Mouse (Mus musculus) neural tube, embryonic 11.5 days (tissue): ENCODE measurements around the gene Pogz. TPM values are rescaled to one million over a fixed set of nuclear protein-coding genes. Genes with fewer than 3 reads are reported as not detected.
"Not testable (repeated sequence)": the region's sequence is repeated elsewhere in the genome, so short reads cannot be mapped to it uniquely, and the experiment has no call there.

Source experiments
- ATAC-seq: fragments of 200-750 bp; cut with Nextera tagmentation; 2 replicates; pipeline ENCODE4 v1.8.0; 2017; ENCODE audit warnings: moderate number of reproducible peaks, mild to moderate bottlenecking, moderate TSS enrichment, moderate library complexity; ENCODE audit not compliant: insufficient read depth, low FRiP score, low TSS enrichment
- DNase-seq: peaks from one replicate; pipeline ENCODE4 v3.0.0-alpha.2; 2015; ENCODE audit warnings: low spot score
- H3K27ac ChIP-seq: fragments of 300-500 bp; sonication (generic); 2 replicates; pipeline ENCODE4 v1.5.1; 2014; ENCODE audit warnings: low read depth, mild to moderate bottlenecking, low read length
- H3K27me3 ChIP-seq: fragments of 300-500 bp; sonication (generic); 2 replicates; pipeline ENCODE4 v1.6.1; 2014; ENCODE audit warnings: mild to moderate bottlenecking, low read length, mixed read lengths; ENCODE audit not compliant: control insufficient read depth, insufficient read depth
- H3K36me3 ChIP-seq: fragments of 300-500 bp; sonication (generic); 2 replicates; pipeline ENCODE4 v1.6.1; 2014; ENCODE audit warnings: mild to moderate bottlenecking, low read length, moderate library complexity, mixed read lengths; ENCODE audit not compliant: control insufficient read depth, insufficient read depth
- H3K4me1 ChIP-seq: fragments of 300-500 bp; sonication (generic); 2 replicates; pipeline ENCODE4 v1.6.1; 2014; ENCODE audit warnings: low read length, mixed read lengths; ENCODE audit not compliant: control insufficient read depth, insufficient read depth
- H3K4me2 ChIP-seq: fragments of 300-500 bp; sonication (generic); 2 replicates; pipeline ENCODE4 v1.6.1; 2014; ENCODE audit warnings: low read depth, mild to moderate bottlenecking, moderate library complexity
- H3K4me3 ChIP-seq: fragments of 300-500 bp; sonication (generic); 2 replicates; pipeline ENCODE4 v1.5.1; 2014; ENCODE audit warnings: low read depth, low read length
- H3K9ac ChIP-seq: fragments of 300-500 bp; sonication (generic); 2 replicates; pipeline ENCODE4 v1.6.1; 2014; ENCODE audit warnings: mild to moderate bottlenecking, low read length
- H3K9me3 ChIP-seq: fragments of 300-500 bp; sonication (generic); 2 replicates; pipeline ENCODE4 v1.6.1; 2016; ENCODE audit warnings: low read length; ENCODE audit not compliant: control insufficient read depth
- WGBS: fragments of 180-500 bp; shearing (Covaris S2); extraction: QIAGEN DNeasy Blood & Tissue Kit; methylation state at CpG from one replicate; pipeline ENCODE4 v1.1.7; 2014; 5-methylcytosine and 5-hydroxymethylcytosine counted together
- polyA plus RNA-seq: library from polyadenylated mRNA; unstranded; fragments of >200 nt; fragmentation: Nextera tagmentation; extraction: Ambion mirVana; gene quantifications from 2 replicates; pipeline ENCODE4 v1.2.1, GENCODE M21; 2014

Pogz gene
- polyA plus RNA-seq, 1 experiment from 2014 or later: 23.6 TPM

GRCm38 (mm10) chr3:94913801-94914200 is 76.4 kb downstream of the Pogz start:
- Histone ChIP-seq H3K4me2 (no peak overlapping the region), H3K27me3 (no peaks in the 10 kb centered on the region), H3K36me3 (no peaks in the 10 kb centered on the region; the same call in 1 of the 2 replicates), H3K4me3 (no peak overlapping the region), H3K9ac (no peak overlapping the region), H3K4me1 (no peaks in the 10 kb centered on the region), H3K27ac (no peak overlapping the region), H3K9me3 (no peaks in the 10 kb centered on the region)
- DNase-seq: no peak
- WGBS: 64% methylated on average over 5 of the region's 5 CpGs
- no peak for ATAC-seq

- ATAC-seq: no peak
- WGBS: 93% methylated on average over 7 of the region's 7 CpGs
- Histone ChIP-seq H3K27ac (no peak overlapping the region), H3K27me3 (no peaks in the 10 kb centered on the region), H3K9me3 (no peaks in the 10 kb centered on the region), H3K4me2 (no peak overlapping the region), H3K4me1 (no peaks in the 10 kb centered on the region), H3K36me3 (no peaks in the 10 kb centered on the region; the same call in 1 of the 2 replicates), H3K9ac (no peak overlapping the region), H3K4me3 (no peak overlapping the region)
- DNase-seq: no peak
These were observed 78.8 kb downstream of the Pogz start for GRCm38 (mm10) chr3:94915903-94916741.

- Histone ChIP-seq H3K9me3 (no peaks in the 10 kb centered on the region), H3K4me3 (no peak overlapping the region), H3K4me1 (no peaks in the 10 kb centered on the region), H3K27me3 (no peaks in the 10 kb centered on the region), H3K9ac (no peak overlapping the region), H3K36me3 (no peaks in the 10 kb centered on the region; the same call in 1 of the 2 replicates), H3K4me2 (no peak overlapping the region), H3K27ac (no peak overlapping the region)
- 73% methylated on average over 14 of the region's 14 CpGs for WGBS
- DNase-seq (no peak), ATAC-seq (no peak)
These were observed 80.5 kb downstream of the Pogz start for GRCm38 (mm10) chr3:94917816-94918361.

GRCm38 (mm10) chr3:94918845-94919244 is 81.5 kb downstream of the Pogz start:
- no peak overlapping the region for H3K27ac ChIP-seq
- WGBS: 50% methylated on average over 4 of the region's 4 CpGs
- no peak for ATAC-seq
- no peaks in the 10 kb centered on the region for H3K4me1 ChIP-seq
- H3K4me2 ChIP-seq: no peak overlapping the region
- H3K36me3 ChIP-seq: no peaks in the 10 kb centered on the region; the same call in 1 of the 2 replicates
- H3K9ac ChIP-seq: no peak overlapping the region
- no peak overlapping the region for H3K4me3 ChIP-seq
- no peaks in the 10 kb centered on the region for H3K27me3 ChIP-seq
- H3K9me3 ChIP-seq: no peaks in the 10 kb centered on the region
- DNase-seq: no peak

GRCm38 (mm10) chr3:94921104-94921503 is 83.7 kb downstream of the Pogz start:
- DNase-seq: no peak
- Histone ChIP-seq H3K4me3 (no peak overlapping the region), H3K9me3 (no peaks in the 10 kb centered on the region), H3K4me2 (no peak overlapping the region), H3K4me1 (no peaks in the 10 kb centered on the region), H3K36me3 (no peaks in the 10 kb centered on the region), H3K9ac (no peak overlapping the region), H3K27ac (no peak overlapping the region), H3K27me3 (no peaks in the 10 kb centered on the region)
- 54% methylated on average over 3 of the region's 3 CpGs for WGBS
- ATAC-seq: no peak

GRCm38 (mm10) chr3:94922333-94922732 is 85.0 kb downstream of the Pogz start:
- H3K4me1 ChIP-seq: no peaks in the 10 kb centered on the region
- WGBS: 41% methylated on average over 3 of the region's 3 CpGs
- H3K27ac ChIP-seq: no peak overlapping the region
- H3K4me3 ChIP-seq: no peak overlapping the region
- ATAC-seq (no peak), DNase-seq (no peak)
- H3K9me3 ChIP-seq: no peaks in the 10 kb centered on the region
- H3K27me3 ChIP-seq: no peaks in the 10 kb centered on the region
- no peak overlapping the region for H3K4me2 ChIP-seq
- H3K9ac ChIP-seq: no peak overlapping the region
- H3K36me3 ChIP-seq: no peaks in the 10 kb centered on the region

- H3K4me2 ChIP-seq: no peak overlapping the region
These were observed 87.3 kb downstream of the Pogz start for GRCm38 (mm10) chr3:94924688-94925087.

GRCm38 (mm10) chr3:94926301-94926736 is 89.0 kb downstream of the Pogz start:
- H3K4me1 ChIP-seq, H3K4me2 ChIP-seq, H3K4me3 ChIP-seq, H3K36me3 ChIP-seq, DNase-seq, H3K27me3 ChIP-seq, H3K27ac ChIP-seq, H3K9ac ChIP-seq, H3K9me3 ChIP-seq, ATAC-seq: not testable (repeated sequence)
- 43% methylated on average over 4 of the region's 4 CpGs for WGBS

More at GRCm38 (mm10) chr3:94924688-94925087, 87.3 kb downstream of the Pogz start:
- Histone ChIP-seq H3K9me3 (no peaks in the 10 kb centered on the region), H3K9ac (no peak overlapping the region), H3K4me3 (no peak overlapping the region), H3K27me3 (no peaks in the 10 kb centered on the region), H3K4me1 (no peaks in the 10 kb centered on the region), H3K27ac (no peak overlapping the region), H3K36me3 (no peaks in the 10 kb centered on the region)
- WGBS: 78% methylated on average over 8 of the region's 8 CpGs
- ATAC-seq: no peak
- DNase-seq: no peak

- not testable (repeated sequence) for H3K9me3 ChIP-seq, ATAC-seq
- WGBS: 95% methylated on average over 4 of the region's 4 CpGs
These were observed 91.6 kb downstream of the Pogz start for GRCm38 (mm10) chr3:94928979-94929378.

More at GRCm38 (mm10) chr3:94928979-94929378, 91.6 kb downstream of the Pogz start:
- not testable (repeated sequence) for DNase-seq, H3K36me3 ChIP-seq, H3K27me3 ChIP-seq, H3K4me3 ChIP-seq, H3K4me2 ChIP-seq, H3K9ac ChIP-seq, H3K27ac ChIP-seq, H3K4me1 ChIP-seq
